Mouse (Mus musculus) CH12.LX (cell line): ENCODE results near the gene Rora. TPM values are rescaled to one million over a fixed set of nuclear protein-coding genes. Genes with fewer than 3 reads are reported as not detected.

ENCODE experiments used
- DNase-seq: peaks from one replicate; pipeline ENCODE4 v3.0.0-alpha.2; 2013; ENCODE audit errors: extremely low read depth
- H3K27ac ChIP-seq: 2 replicates; pipeline ENCODE4 v1.5.1; 2012; ENCODE audit warnings: low read depth, mild to moderate bottlenecking, control low read depth, moderate library complexity; ENCODE audit not compliant: insufficient read depth
- H3K27me3 ChIP-seq: replicated peaks from 2 replicates; pipeline ENCODE3; 2012; ENCODE audit warnings: inconsistent platforms
- H3K36me3 ChIP-seq, 2 experiments: replicated peaks in 1 of 2; 2 replicates each; pipeline versions ENCODE3 to v1.6.1; 2012; ENCODE audit warnings: inconsistent platforms in 1 of 2, low read length in 1 of 2, mild to moderate bottlenecking in 1 of 2, mixed read lengths in 1 of 2, moderate library complexity in 1 of 2; ENCODE audit not compliant: control insufficient read depth in 1 of 2, insufficient read depth in 1 of 2
- H3K4me1 ChIP-seq, 2 experiments: 2 replicates each; pipeline ENCODE4 v1.6.1; 2012; ENCODE audit warnings: inconsistent platforms in 1 of 2, moderate library complexity in 1 of 2; ENCODE audit not compliant: insufficient read depth in 2 of 2, control insufficient read depth in 1 of 2
- H3K4me2 ChIP-seq: 2 replicates; pipeline ENCODE4 v1.6.1; 2012; ENCODE audit warnings: low read depth, mild to moderate bottlenecking, control low read depth; ENCODE audit not compliant: poor library complexity, insufficient read depth, severe bottlenecking
- H3K4me3 ChIP-seq, 3 experiments: fragments of 150-350 bp in 1 of 3; sonication (generic) in 1 of 3; replicated peaks in 1 of 3; 2 replicates each; pipeline versions ENCODE3 to v1.5.1; 2011 to 2012; ENCODE audit warnings: low read depth in 2 of 3, low read length in 2 of 3, mild to moderate bottlenecking in 2 of 3, moderate library complexity in 2 of 3, control low read depth in 1 of 3, improper control_type of control experiment in 1 of 3, inconsistent platforms in 1 of 3, mixed read lengths in 1 of 3; ENCODE audit not compliant: poor library complexity in 1 of 3
- H3K79me2 ChIP-seq: replicated peaks from 2 replicates; pipeline ENCODE4 v1.6.1; 2012; ENCODE audit warnings: mild to moderate bottlenecking, moderate library complexity; ENCODE audit not compliant: control insufficient read depth, poor library complexity, insufficient read depth, severe bottlenecking; ENCODE audit errors: extremely low read depth
- H3K9ac ChIP-seq: 2 replicates; pipeline ENCODE4 v1.6.1; 2012; ENCODE audit warnings: low read depth, mild to moderate bottlenecking, control low read depth, moderate library complexity; ENCODE audit not compliant: insufficient read depth
- H3K9me3 ChIP-seq: replicated peaks from 2 replicates; pipeline ENCODE3; 2012; ENCODE audit warnings: low read length, inconsistent platforms, mixed read lengths
- BHLHE40 ChIP-seq: IDR thresholded peaks from 2 replicates; pipeline ENCODE4 v1.6.1; 2011; ENCODE audit warnings: mild to moderate bottlenecking, low read depth, low read length, improper control_type of control experiment
- CHD1 ChIP-seq: IDR thresholded peaks from 2 replicates; pipeline ENCODE4 v1.6.1; 2012; ENCODE audit warnings: low read depth, low read length, improper control_type of control experiment, inconsistent platforms
- ELF1 ChIP-seq: IDR thresholded peaks from 2 replicates; pipeline ENCODE4 v1.6.1; 2014; ENCODE audit warnings: low read depth, mild to moderate bottlenecking, inconsistent platforms, low read length, improper control_type of control experiment
- ETS1 ChIP-seq: conservative IDR thresholded peaks from 2 replicates; pipeline ENCODE4 v1.6.1; 2012; ENCODE audit warnings: low read depth, mild to moderate bottlenecking, inconsistent platforms, low read length, improper control_type of control experiment, moderate library complexity
- HCFC1 ChIP-seq: IDR thresholded peaks from 2 replicates; pipeline ENCODE4 v1.6.1; 2012; ENCODE audit warnings: low read depth, mild to moderate bottlenecking, inconsistent platforms, low read length, improper control_type of control experiment
- IRF4 ChIP-seq: IDR thresholded peaks from 2 replicates; pipeline ENCODE4 v1.6.1; 2014; ENCODE audit warnings: low read depth, mild to moderate bottlenecking, inconsistent platforms, low read length, improper control_type of control experiment
- JUN ChIP-seq: IDR thresholded peaks from 2 replicates; pipeline ENCODE4 v1.6.1; 2011; ENCODE audit warnings: low read depth, mild to moderate bottlenecking, low read length, improper control_type of control experiment, moderate library complexity; ENCODE audit not compliant: insufficient read depth
- MAFK ChIP-seq: IDR thresholded peaks from 2 replicates; pipeline ENCODE4 v1.6.1; 2011; ENCODE audit warnings: low read length, improper control_type of control experiment; ENCODE audit not compliant: insufficient replicate concordance
- MEF2A ChIP-seq: IDR thresholded peaks from 2 replicates; pipeline ENCODE4 v1.6.1; 2014; ENCODE audit warnings: low read depth, mild to moderate bottlenecking, inconsistent platforms, low read length, improper control_type of control experiment, borderline replicate concordance
- MXI1 ChIP-seq: IDR thresholded peaks from 2 replicates; pipeline ENCODE4 v1.6.1; 2011; ENCODE audit warnings: mild to moderate bottlenecking, low read depth, low read length, improper control_type of control experiment
- SMC3 ChIP-seq: IDR thresholded peaks from 2 replicates; pipeline ENCODE4 v1.6.1; 2011; ENCODE audit warnings: low read depth, low read length, improper control_type of control experiment
- TCF12 ChIP-seq: IDR thresholded peaks from 2 replicates; pipeline ENCODE4 v1.6.1; 2014; ENCODE audit warnings: low read depth, mild to moderate bottlenecking, inconsistent platforms, low read length, improper control_type of control experiment
- USF2 ChIP-seq: conservative IDR thresholded peaks from 2 replicates; pipeline ENCODE4 v1.6.1; 2011; ENCODE audit warnings: low read depth, low read length, improper control_type of control experiment
- ZC3H11A ChIP-seq: IDR thresholded peaks from 2 replicates; pipeline ENCODE4 v1.6.1; 2012; ENCODE audit warnings: low read depth, mild to moderate bottlenecking, inconsistent platforms, low read length, improper control_type of control experiment
- ZKSCAN1 ChIP-seq: IDR thresholded peaks from 2 replicates; pipeline ENCODE4 v1.6.1; 2012; ENCODE audit warnings: low read depth, inconsistent platforms, low read length, improper control_type of control experiment, borderline replicate concordance
- ZMIZ1 ChIP-seq: IDR thresholded peaks from 2 replicates; pipeline ENCODE4 v1.6.1; 2012; ENCODE audit warnings: low read depth, mild to moderate bottlenecking, inconsistent platforms, low read length, improper control_type of control experiment
- ZNF384 ChIP-seq: IDR thresholded peaks from 2 replicates; pipeline ENCODE4 v1.6.1; 2012; ENCODE audit warnings: low read depth, low read length, improper control_type of control experiment, inconsistent platforms
- dilution Hi-C: fragments of 300-500 bp; cut with MboI; formaldehyde crosslinking; loops from 2 replicates; pipeline ENCODE4 v1.14.3; 2020; ENCODE audit warnings: low sequenced_read_pairs; ENCODE audit not compliant: extremely low pct_unique_long_range_greater_than_20kb, extremely low pct_ligation_motif_present
- in situ Hi-C: fragments of 300-500 bp; cut with MboI; formaldehyde crosslinking; loops from 3 replicates; pipeline ENCODE4 v1.14.3; 2019; ENCODE audit warnings: low sequenced_read_pairs, low pct_ligation_motif_present, low pct_unique_long_range_greater_than_20kb, mixed read lengths
- polyA plus RNA-seq: library from polyadenylated mRNA; unstranded; fragments of >175 nt; gene quantifications from 2 replicates; pipeline ENCODE4 v1.2.1, GENCODE M21; 2012; ENCODE audit warnings: low read depth; ENCODE audit not compliant: insufficient read length
- total RNA-seq, 2 experiments: library from RNA; depleted of rRNA; stranded (reverse); fragments of 300-350 nt in 1 of 2; fragments of >200 nt in 1 of 2; gene quantifications; 2 replicates each; pipeline ENCODE4 v1.2.3; 2012 to 2014

The Rora gene
- total and polyA plus RNA-seq, 3 experiments, result 0.36 to 0.66 (median 0.64) TPM

GRCm38 (mm10) chr9:69304492-69304891 lies 650.9 kb downstream of the Rora start:
- Histone ChIP-seq H3K36me3 (no peaks in the 10 kb centered on the region), H3K9me3 (no peaks in the 10 kb centered on the region), H3K4me2 (no peak overlapping the region), H3K27ac (no peak overlapping the region), H3K9ac (no peak overlapping the region), H3K79me2 (no peaks in the 10 kb centered on the region)
- dilution Hi-C loops, result no loop called here
- in situ Hi-C loops, result no loop called here
- TF ChIP-seq MEF2A (no peak), BHLHE40 (peak; percentile 71)
- TF ChIP-seq, all 38 proteins: peak for 1
- peak; percentile 35 for DNase-seq
- H3K4me3 ChIP-seq, result no peak overlapping the region
- peaks cover 3 to 46% of the 10 kb centered on the region in 2 experiments; a peak in 3 of 4 replicates for H3K4me1 ChIP-seq
- H3K27me3 ChIP-seq, result no peaks in the 10 kb centered on the region

- no peaks in the 10 kb centered on the region for H3K36me3 ChIP-seq
- H3K4me1 ChIP-seq, result peaks cover 3 to 41% of the 10 kb centered on the region in 2 experiments; a peak in 3 of 4 replicates
- dilution Hi-C loops (no loop called here), in situ Hi-C loops (no loop called here)
- no peak for TF ChIP-seq TCF12
- TF ChIP-seq SMC3, result no peak
- no peak for TF ChIP-seq ZMIZ1
- TF ChIP-seq HCFC1, result no peak
- no peak for TF ChIP-seq CHD1
- no peak for TF ChIP-seq ZNF384
- TF ChIP-seq USF2, result no peak
- no peak for TF ChIP-seq JUN
- no peak for TF ChIP-seq IRF4
- TF ChIP-seq MAFK, result no peak
- TF ChIP-seq MXI1, result no peak
- TF ChIP-seq ELF1, result no peak
- TF ChIP-seq ETS1, result no peak
- TF ChIP-seq ZKSCAN1, result no peak
- no peak for TF ChIP-seq ZC3H11A
- TF ChIP-seq, all 38 proteins: peak for 0
- Histone ChIP-seq H3K4me2 (peak overlapping the region; percentile 16; the same call in 1 of the 2 replicates), H3K79me2 (no peaks in the 10 kb centered on the region), H3K27me3 (no peaks in the 10 kb centered on the region), H3K9me3 (no peaks in the 10 kb centered on the region), H3K9ac (no peak overlapping the region), H3K27ac (no peak overlapping the region), H3K4me3 (no peak overlapping the region)
- DNase-seq, result no peak
These were observed 651.4 kb downstream of the Rora start for GRCm38 (mm10) chr9:69304991-69305390.
